Mouse (Mus musculus) MEL (cell line): ENCODE results near the gene Pigp. TPM values are rescaled to one million over a fixed set of nuclear protein-coding genes. Genes with fewer than 3 reads are reported as not detected.

ENCODE experiments used
- DNase-seq: peaks from one replicate; pipeline ENCODE4 v3.0.0; 2011; ENCODE audit warnings: low read depth, low spot score
- H3K27ac ChIP-seq: 2 replicates; pipeline ENCODE4 v1.5.1; 2012; ENCODE audit warnings: low read depth, mild to moderate bottlenecking, control low read depth, low read length, moderate library complexity; ENCODE audit not compliant: control insufficient read depth
- H3K27me3 ChIP-seq, 2 experiments: fragments of 150-350 bp in 1 of 2; sonication (generic) in 1 of 2; 2 replicates each; pipeline ENCODE4 v1.6.1; 2012; ENCODE audit warnings: low read length in 2 of 2, mild to moderate bottlenecking in 2 of 2, improper control_type of control experiment in 1 of 2, moderate library complexity in 1 of 2; ENCODE audit not compliant: insufficient read depth in 2 of 2, control insufficient read depth in 1 of 2
- H3K36me3 ChIP-seq, 2 experiments: 2 replicates each; pipeline ENCODE4 v1.6.1; 2012 to 2014; ENCODE audit warnings: low read length in 2 of 2, improper control_type of control experiment in 1 of 2, inconsistent platforms in 1 of 2, mild to moderate bottlenecking in 1 of 2; ENCODE audit not compliant: insufficient read depth in 2 of 2, control insufficient read depth in 1 of 2
- H3K4me1 ChIP-seq, 2 experiments: fragments of 150-350 bp in 1 of 2; sonication (generic) in 1 of 2; 2 replicates each; pipeline ENCODE4 v1.6.1; 2012; ENCODE audit warnings: low read length in 2 of 2, improper control_type of control experiment in 1 of 2, mild to moderate bottlenecking in 1 of 2; ENCODE audit not compliant: insufficient read depth in 2 of 2, control insufficient read depth in 1 of 2
- H3K4me3 ChIP-seq, 2 experiments: fragments of 150-350 bp in 1 of 2; sonication (generic) in 1 of 2; 2 replicates each; pipeline ENCODE4 v1.5.1; 2012; ENCODE audit warnings: low read depth in 2 of 2, low read length in 2 of 2, mild to moderate bottlenecking in 2 of 2, moderate library complexity in 2 of 2, control low read depth in 1 of 2, improper control_type of control experiment in 1 of 2; ENCODE audit not compliant: control insufficient read depth in 1 of 2, insufficient read depth in 1 of 2
- H3K79me2 ChIP-seq: 2 replicates; pipeline ENCODE4 v1.6.1; 2012; ENCODE audit warnings: mild to moderate bottlenecking, low read length, moderate library complexity; ENCODE audit not compliant: control insufficient read depth, poor library complexity, insufficient read depth
- H3K9ac ChIP-seq: 2 replicates; pipeline ENCODE4 v1.6.1; 2012; ENCODE audit warnings: low read depth, mild to moderate bottlenecking, control low read depth, low read length, moderate library complexity; ENCODE audit not compliant: control insufficient read depth, poor library complexity, severe bottlenecking
- H3K9me3 ChIP-seq: fragments of 150-350 bp; sonication (generic); replicated peaks from 2 replicates; pipeline ENCODE4 v1.6.1; 2012; ENCODE audit warnings: mild to moderate bottlenecking, low read length, improper control_type of control experiment, moderate library complexity; ENCODE audit not compliant: insufficient read depth
- CHD1 ChIP-seq: IDR thresholded peaks from 2 replicates; pipeline ENCODE4 v1.6.1; 2012; ENCODE audit warnings: low read depth, mild to moderate bottlenecking, inconsistent platforms, low read length, improper control_type of control experiment
- CHD2 ChIP-seq: IDR thresholded peaks from 2 replicates; pipeline ENCODE4 v1.6.1; 2011; ENCODE audit warnings: low read length, improper control_type of control experiment
- CTCF ChIP-seq, 3 experiments: IDR thresholded peaks in 2 of 3; conservative IDR thresholded peaks in 1 of 3; 2 replicates each; pipeline ENCODE4 v1.5.1; 2011 to 2012; ENCODE audit warnings: low read length in 3 of 3, low read depth in 2 of 3, mild to moderate bottlenecking in 2 of 3, improper control_type of control experiment in 1 of 3, inconsistent platforms in 1 of 3, mixed read lengths in 1 of 3, moderate library complexity in 1 of 3; ENCODE audit not compliant: control insufficient read depth in 1 of 3, insufficient read depth in 1 of 3, poor library complexity in 1 of 3, severe bottlenecking in 1 of 3
- EP300 ChIP-seq, 2 experiments: IDR thresholded peaks; 2 replicates each; pipeline ENCODE4 v1.6.1; 2011; ENCODE audit warnings: improper control_type of control experiment in 2 of 2, low read length in 2 of 2, low read depth in 1 of 2, mild to moderate bottlenecking in 1 of 2
- GATA1 ChIP-seq: IDR thresholded peaks from 2 replicates; pipeline ENCODE4 v1.6.1; 2011; ENCODE audit warnings: low read depth, low read length, improper control_type of control experiment
- HCFC1 ChIP-seq: IDR thresholded peaks from 2 replicates; pipeline ENCODE4 v1.6.1; 2012; ENCODE audit warnings: low read depth, mild to moderate bottlenecking, inconsistent platforms, low read length, improper control_type of control experiment, moderate library complexity
- JUND ChIP-seq: IDR thresholded peaks from 2 replicates; pipeline ENCODE4 v1.6.1; 2011; ENCODE audit warnings: low read depth, mild to moderate bottlenecking, improper control_type of control experiment, low read length
- MAFK ChIP-seq: IDR thresholded peaks from 2 replicates; pipeline ENCODE4 v1.6.1; 2011; ENCODE audit warnings: low read depth, mild to moderate bottlenecking, low read length, improper control_type of control experiment, borderline replicate concordance
- MAZ ChIP-seq: IDR thresholded peaks from 2 replicates; pipeline ENCODE4 v1.6.1; 2012; ENCODE audit warnings: low read depth, mild to moderate bottlenecking, inconsistent platforms, low read length, improper control_type of control experiment
- MXI1 ChIP-seq: IDR thresholded peaks from 2 replicates; pipeline ENCODE4 v1.6.1; 2011; ENCODE audit warnings: mild to moderate bottlenecking, low read depth, low read length, improper control_type of control experiment
- NELFE ChIP-seq: IDR thresholded peaks from 2 replicates; pipeline ENCODE4 v1.6.1; 2011; ENCODE audit warnings: low read depth, low read length, improper control_type of control experiment
- POLR2AphosphoS2 ChIP-seq: IDR thresholded peaks from 2 replicates; pipeline ENCODE4 v1.6.1; 2011; ENCODE audit warnings: low read length, improper control_type of control experiment
- POLR2AphosphoS5 ChIP-seq: IDR thresholded peaks from 2 replicates; pipeline ENCODE4 v1.6.1; 2012; ENCODE audit warnings: low read depth, borderline replicate concordance, mild to moderate bottlenecking, inconsistent platforms, low read length, moderate library complexity, mixed read lengths
- RCOR1 ChIP-seq: IDR thresholded peaks from 2 replicates; pipeline ENCODE4 v1.6.1; 2012; ENCODE audit warnings: low read depth, mild to moderate bottlenecking, inconsistent platforms, low read length, improper control_type of control experiment
- SIN3A ChIP-seq: IDR thresholded peaks from 2 replicates; pipeline ENCODE4 v1.6.1; 2012; ENCODE audit warnings: low read length, improper control_type of control experiment, inconsistent platforms
- TAL1 ChIP-seq: IDR thresholded peaks from 2 replicates; pipeline ENCODE4 v1.6.1; 2012; ENCODE audit warnings: mild to moderate bottlenecking, inconsistent platforms, low read length, moderate library complexity, mixed read lengths
- TCF12 ChIP-seq: IDR thresholded peaks from 2 replicates; pipeline ENCODE4 v1.6.1; 2014; ENCODE audit warnings: low read depth, mild to moderate bottlenecking, inconsistent platforms, low read length, improper control_type of control experiment, moderate library complexity
- UBTF ChIP-seq: IDR thresholded peaks from 2 replicates; pipeline ENCODE4 v1.6.1; 2012; ENCODE audit warnings: low read depth, mild to moderate bottlenecking, inconsistent platforms, low read length, improper control_type of control experiment, moderate library complexity, borderline replicate concordance; ENCODE audit not compliant: insufficient read depth
- USF2 ChIP-seq, 2 experiments: IDR thresholded peaks; 2 replicates each; pipeline ENCODE4 v1.6.1; 2011 to 2012; ENCODE audit warnings: improper control_type of control experiment in 2 of 2, low read length in 2 of 2, borderline replicate concordance in 1 of 2, inconsistent platforms in 1 of 2, low read depth in 1 of 2, mild to moderate bottlenecking in 1 of 2; ENCODE audit not compliant: insufficient read depth in 1 of 2
- ZMIZ1 ChIP-seq: IDR thresholded peaks from 2 replicates; pipeline ENCODE4 v1.6.1; 2012; ENCODE audit warnings: low read depth, mild to moderate bottlenecking, inconsistent platforms, low read length, improper control_type of control experiment, moderate library complexity
- polyA plus RNA-seq, 2 experiments: library from polyadenylated mRNA; stranded (reverse) in 1 of 2; unstranded in 1 of 2; fragments of >175 nt in 1 of 2; fragments of >200 nt in 1 of 2; gene quantifications; 2 replicates each; pipeline versions ENCODE4 v1.2.1 to v1.2.4; 2012; ENCODE audit warnings: low replicate concordance in 2 of 2, low read depth in 1 of 2; ENCODE audit not compliant: insufficient read length in 2 of 2, insufficient read depth in 1 of 2, missing spikeins in 1 of 2
- total RNA-seq: library from RNA; depleted of rRNA; stranded (reverse); fragments of 300-350 nt; gene quantifications from 2 replicates; pipeline ENCODE4 v1.2.3, GENCODE M21; 2012

The Pigp gene
- total and polyA plus RNA-seq, 3 experiments, result 27.1 to 47.3 TPM; not detected in 1

DNA sequence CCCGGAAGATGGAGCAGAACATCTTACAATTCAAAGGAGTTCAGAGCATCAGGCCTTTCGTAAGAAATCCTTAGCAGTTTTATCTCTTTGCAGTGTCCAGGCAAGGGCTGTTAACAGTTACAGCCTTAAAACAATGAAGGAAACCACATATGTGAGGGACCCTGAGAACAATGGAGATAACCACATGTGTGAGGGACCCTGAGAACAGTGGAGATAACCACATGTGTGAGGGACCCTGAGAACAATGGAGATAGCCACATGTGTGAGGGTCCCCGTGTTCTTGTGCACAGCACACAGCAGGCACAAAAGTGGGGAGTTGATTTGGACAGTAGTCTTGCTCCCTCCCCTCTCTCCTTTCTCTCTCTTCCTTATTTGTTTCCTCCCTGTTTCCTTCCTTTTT is 13.6 kb downstream of the Pigp start (continued):
- TF ChIP-seq MAZ (no peak), HCFC1 (no peak), GATA1 (peak; percentile 65; the same call in 1 of the 2 replicates), ZMIZ1 (no peak), MXI1 (no peak), USF2 (IDR thresholded peaks at IDR 0.05; ENCODE audit: borderline replicate concordance in 1 of 2, insufficient read depth in 1 of 2, low read depth in 1 of 2, low read length in 2 of 2) (no peak), UBTF (no peak), POLR2AphosphoS5 (no peak)
- TF ChIP-seq, all 39 proteins: peak for 6

DNA sequence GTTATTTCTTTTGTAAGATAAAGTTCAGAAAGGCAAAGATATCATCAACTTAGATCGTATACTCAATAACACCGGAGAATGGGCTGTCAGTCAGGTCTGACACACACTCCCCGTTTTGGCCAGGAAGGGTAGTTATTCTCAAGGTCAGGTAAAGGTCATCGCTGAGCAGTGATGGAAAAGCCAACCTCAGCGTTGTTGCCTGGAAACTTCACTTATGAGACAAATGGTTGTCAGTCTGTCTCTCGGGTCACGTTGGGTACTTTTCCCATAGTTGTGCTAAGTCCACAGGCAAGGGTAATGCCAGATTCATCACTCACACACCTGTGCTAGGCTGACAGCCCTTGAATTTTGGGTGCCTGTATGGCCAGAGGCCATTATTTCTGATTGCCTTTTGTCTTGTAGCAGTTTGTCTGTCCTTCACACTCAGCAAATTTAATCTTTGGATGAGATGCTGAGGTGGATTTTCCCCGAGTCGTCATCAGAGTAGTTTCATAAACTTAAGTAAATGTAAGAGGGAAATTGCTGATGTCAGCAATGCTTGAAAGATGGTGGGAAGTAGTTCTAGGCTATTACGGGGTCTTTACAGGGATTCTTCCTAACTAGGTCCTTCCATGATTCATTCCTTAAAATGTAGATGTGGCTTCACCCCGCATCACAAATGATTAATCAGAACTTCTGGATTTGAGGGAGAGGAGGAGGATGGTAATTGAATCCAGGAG is 14.7 kb downstream of the Pigp start:
- no peak for DNase-seq
- Histone ChIP-seq H3K79me2 (no peaks in the 10 kb centered on the region), H3K4me1 (peaks cover 0 to 13% of the 10 kb centered on the region in 2 experiments; a peak in 2 of 4 replicates), H3K9me3 (no peaks in the 10 kb centered on the region), H3K36me3 (peaks cover 0 to 6% of the 10 kb centered on the region in 2 experiments; a peak in 2 of 4 replicates), H3K9ac (no peak overlapping the region), H3K27ac (no peak overlapping the region), H3K27me3 (no peaks in the 10 kb centered on the region), H3K4me3 (no peak overlapping the region)
- TF ChIP-seq MAFK, result peak; percentile 76; the same call in 1 of the 2 replicates
- no peak for TF ChIP-seq TAL1
- TF ChIP-seq GATA1, result no peak

DNA sequence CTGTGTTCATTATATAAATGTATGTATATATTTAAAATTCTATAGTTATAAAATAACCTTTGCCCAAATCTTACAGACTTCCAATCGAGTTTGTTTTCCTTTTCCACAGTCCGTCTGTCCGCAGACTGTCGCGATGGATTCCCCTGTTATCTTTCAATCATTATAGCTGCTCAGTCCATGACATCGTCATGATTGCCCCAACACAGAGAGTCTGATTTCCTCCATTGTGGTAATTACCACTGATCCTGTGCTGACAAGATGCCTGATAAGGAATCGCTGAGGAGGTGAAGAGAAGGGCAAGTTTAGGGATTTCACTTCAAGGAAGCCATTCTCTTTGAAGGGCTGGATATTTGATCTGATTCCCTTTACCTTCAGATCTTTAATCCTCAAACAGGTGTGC is 15.6 kb downstream of the Pigp start:
- peaks cover 0 to 6% of the 10 kb centered on the region in 2 experiments; a peak in 2 of 4 replicates for H3K36me3 ChIP-seq
- H3K4me1 ChIP-seq, result peaks cover 0 to 12% of the 10 kb centered on the region in 2 experiments; a peak in 2 of 4 replicates
- DNase-seq, result no peak
- H3K4me3 ChIP-seq, result no peak overlapping the region
- TF ChIP-seq MAFK, result no peak
- TF ChIP-seq HCFC1, result no peak
- no peak for TF ChIP-seq POLR2AphosphoS2
- TF ChIP-seq CTCF (IDR thresholded peaks at IDR 0.05 in 2 of 3, conservative IDR thresholded peaks at IDR 0.05 in 1 of 3; ENCODE audit: control insufficient read depth in 1 of 3, insufficient read depth in 1 of 3, low read depth in 2 of 3, low read length in 3 of 3, poor library complexity in 1 of 3, severe bottlenecking in 1 of 3), result no peak
- TF ChIP-seq CHD1, result no peak
- no peak for TF ChIP-seq UBTF
- TF ChIP-seq ZMIZ1, result no peak
- no peak for TF ChIP-seq EP300 (IDR thresholded peaks at IDR 0.05; ENCODE audit: low read depth in 1 of 2, low read length in 2 of 2)
- TF ChIP-seq POLR2AphosphoS5, result no peak
- no peak for TF ChIP-seq SIN3A
- no peak for TF ChIP-seq USF2 (IDR thresholded peaks at IDR 0.05; ENCODE audit: borderline replicate concordance in 1 of 2, insufficient read depth in 1 of 2, low read depth in 1 of 2, low read length in 2 of 2)
- TF ChIP-seq TCF12, result no peak
- TF ChIP-seq RCOR1, result no peak
- no peak for TF ChIP-seq NELFE
- no peak for TF ChIP-seq CHD2
- TF ChIP-seq JUND, result no peak
- no peaks in the 10 kb centered on the region for H3K79me2 ChIP-seq
- H3K27ac ChIP-seq, result no peak overlapping the region
- H3K9me3 ChIP-seq, result no peaks in the 10 kb centered on the region
- H3K27me3 ChIP-seq, result no peaks in the 10 kb centered on the region; a peak in 1 of 4 replicates
- no peak overlapping the region for H3K9ac ChIP-seq
